Mouse (Mus musculus) bone marrow, adult 2 months (tissue): ENCODE data around the gene Nsmce4a. TPM values are rescaled to one million over a fixed set of nuclear protein-coding genes. Genes with fewer than 3 reads are reported as not detected.

ENCODE experiments used
- H3K27ac ChIP-seq: fragments of 200-500 bp; 2 replicates; pipeline ENCODE4 v1.5.1; 2012; ENCODE audit warnings: low read depth, mild to moderate bottlenecking, control low read depth, inconsistent platforms, low read length; ENCODE audit not compliant: control insufficient read depth, poor library complexity, insufficient read depth
- H3K4me1 ChIP-seq: fragments of 200-500 bp; 2 replicates; pipeline ENCODE4 v1.6.1; 2011; ENCODE audit warnings: low read length; ENCODE audit not compliant: control insufficient read depth, insufficient read depth
- H3K4me3 ChIP-seq: fragments of 200-500 bp; replicated peaks from 2 replicates; pipeline ENCODE3; 2011; ENCODE audit warnings: mild to moderate bottlenecking, low read depth, low read length, control low read depth; ENCODE audit not compliant: control insufficient read depth
- CTCF ChIP-seq: fragments of 200-500 bp; IDR thresholded peaks from 2 replicates; pipeline ENCODE4 v1.5.1; 2011; ENCODE audit warnings: low read length, control low read depth; ENCODE audit not compliant: control insufficient read depth, insufficient read depth
- POLR2A ChIP-seq: fragments of 200-500 bp; IDR thresholded peaks from 2 replicates; pipeline ENCODE4 v1.6.1; 2011; ENCODE audit warnings: low read depth, mild to moderate bottlenecking, control low read depth, low read length, borderline replicate concordance; ENCODE audit not compliant: control insufficient read depth
- WGBS: fragments of 180-500 bp; shearing (Covaris S2); methylation state at CpG from one replicate; pipeline ENCODE4 v1.1.7; 2018; 5-methylcytosine and 5-hydroxymethylcytosine counted together
- polyA plus RNA-seq: library from polyadenylated mRNA; stranded (reverse); fragments of >200 nt; gene quantifications from 2 replicates; pipeline ENCODE4 v1.2.4, GENCODE M21; 2011; ENCODE audit warnings: low replicate concordance; ENCODE audit not compliant: missing spikeins, insufficient read depth, insufficient read length

The Nsmce4a gene
- polyA plus RNA-seq, 1 experiment = 84.2 TPM

DNA sequence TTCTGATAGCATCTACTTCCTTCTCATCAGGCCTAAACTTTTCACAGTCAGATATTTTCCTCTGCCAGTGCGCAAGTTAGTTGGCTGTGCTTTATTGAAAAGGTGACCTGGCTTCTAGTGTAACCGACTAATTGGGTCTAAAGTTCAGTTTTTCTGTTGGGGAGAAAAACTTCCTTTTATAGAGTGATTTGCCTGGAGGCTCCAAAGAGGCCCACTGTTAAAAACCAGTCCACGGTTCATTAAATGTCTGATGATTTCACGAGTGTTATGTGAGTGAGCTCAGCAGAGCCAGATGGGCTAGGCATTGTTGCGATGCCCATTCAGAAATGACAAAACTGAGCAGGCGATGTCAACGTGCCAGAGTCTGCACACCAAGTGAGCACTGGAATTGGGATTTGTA lies 2.4 kb downstream of the Nsmce4a start:
- 81% methylated on average over 7 of the region's 7 CpGs for whole genome bisulfite sequencing

GRCm38 (mm10) chr7:130568783-130569436 lies 4.0 kb downstream of the Nsmce4a start:
- no peak for TF ChIP-seq POLR2A
- no peak for TF ChIP-seq CTCF
- Histone ChIP-seq H3K4me3 (no peak overlapping the region), H3K27ac (no peak overlapping the region), H3K4me1 (no peaks in the 10 kb centered on the region)
- WGBS = 81% methylated on average over 9 of the region's 9 CpGs

More for the DNA sequence above, 2.4 kb downstream of the Nsmce4a start:
- Histone ChIP-seq H3K4me1 (no peaks in the 10 kb centered on the region), H3K4me3 (no peak overlapping the region), H3K27ac (no peak overlapping the region)
- TF ChIP-seq POLR2A (no peak), CTCF (no peak)

GRCm38 (mm10) chr7:130564596-130564995 lies 8.3 kb downstream of the Nsmce4a start:
- TF ChIP-seq CTCF (no peak), POLR2A (no peak)
- WGBS = 45% methylated on average over 3 of the region's 3 CpGs
- H3K4me3 ChIP-seq = no peak overlapping the region
- H3K27ac ChIP-seq = no peak overlapping the region
- H3K4me1 ChIP-seq = no peaks in the 10 kb centered on the region

GRCm38 (mm10) chr7:130563880-130564279 lies 9.0 kb downstream of the Nsmce4a start:
- TF ChIP-seq POLR2A = no peak
- no peak for TF ChIP-seq CTCF
- Histone ChIP-seq H3K27ac (no peak overlapping the region), H3K4me1 (no peaks in the 10 kb centered on the region), H3K4me3 (no peak overlapping the region)
- WGBS = 46% methylated on average over 4 of the region's 4 CpGs

- Histone ChIP-seq H3K27ac (no peak overlapping the region), H3K4me1 (no peaks in the 10 kb centered on the region), H3K4me3 (no peak overlapping the region)
- WGBS = 90% methylated on average over 4 of the region's 4 CpGs
- TF ChIP-seq POLR2A (no peak), CTCF (no peak)
These were observed 9.6 kb downstream of the Nsmce4a start for GRCm38 (mm10) chr7:130563276-130563675.

DNA sequence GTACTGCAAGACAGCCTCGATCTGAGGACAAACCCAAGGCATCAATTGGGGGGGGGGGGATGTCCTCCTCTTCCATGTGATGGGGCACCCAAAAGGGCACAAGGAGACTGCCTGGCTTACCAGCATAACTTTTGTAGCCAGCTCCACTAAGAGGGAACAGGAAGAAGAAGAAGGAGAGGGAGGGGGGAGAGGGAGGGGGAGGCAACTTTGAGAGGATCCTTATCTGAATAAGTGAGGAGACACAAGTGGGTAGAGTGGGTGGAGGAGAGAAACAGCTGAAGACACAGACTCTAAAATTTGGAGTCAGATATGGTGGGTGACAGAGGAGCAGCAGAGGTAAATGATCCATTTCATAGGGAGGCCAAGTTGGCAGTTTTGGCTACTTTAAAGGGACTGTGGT lies 12.0 kb downstream of the Nsmce4a start:
- H3K4me1 ChIP-seq = no peaks in the 10 kb centered on the region
- no peak overlapping the region for H3K4me3 ChIP-seq
- TF ChIP-seq CTCF (no peak), POLR2A (no peak)
- no peak overlapping the region for H3K27ac ChIP-seq
- 40% methylated on average over 1 of the region's 1 CpGs for WGBS

- TF ChIP-seq CTCF (no peak), POLR2A (no peak)
- 73% methylated on average over 4 of the region's 4 CpGs for WGBS
- H3K4me3 ChIP-seq = no peak overlapping the region
- no peak overlapping the region for H3K27ac ChIP-seq
- H3K4me1 ChIP-seq = no peaks in the 10 kb centered on the region
These were observed 14.3 kb downstream of the Nsmce4a start for GRCm38 (mm10) chr7:130558592-130558991.

DNA sequence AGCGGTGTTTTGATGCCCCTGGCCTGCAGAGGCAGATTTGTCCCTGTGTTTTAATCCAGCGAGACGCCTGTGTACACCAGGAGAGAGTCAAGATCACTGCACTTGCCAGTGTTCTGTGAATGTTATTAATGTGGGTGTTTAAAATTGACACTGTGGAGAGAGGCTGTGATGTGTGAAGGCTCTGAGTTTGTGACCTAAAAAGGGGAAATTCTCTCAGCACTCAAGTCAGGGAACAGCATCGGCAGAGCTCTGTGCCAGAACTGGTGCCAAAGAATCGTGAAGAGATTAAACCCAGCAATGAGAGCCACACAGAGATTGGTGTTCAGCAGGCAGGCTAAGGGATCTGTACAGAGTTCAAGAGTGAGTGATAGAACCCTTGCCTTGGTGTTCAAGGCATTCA lies 17.3 kb downstream of the Nsmce4a start:
- TF ChIP-seq POLR2A = no peak
- TF ChIP-seq CTCF = no peak
- Histone ChIP-seq H3K4me1 (no peaks in the 10 kb centered on the region), H3K27ac (no peak overlapping the region), H3K4me3 (no peak overlapping the region)
- WGBS = 72% methylated on average over 5 of the region's 5 CpGs

DNA sequence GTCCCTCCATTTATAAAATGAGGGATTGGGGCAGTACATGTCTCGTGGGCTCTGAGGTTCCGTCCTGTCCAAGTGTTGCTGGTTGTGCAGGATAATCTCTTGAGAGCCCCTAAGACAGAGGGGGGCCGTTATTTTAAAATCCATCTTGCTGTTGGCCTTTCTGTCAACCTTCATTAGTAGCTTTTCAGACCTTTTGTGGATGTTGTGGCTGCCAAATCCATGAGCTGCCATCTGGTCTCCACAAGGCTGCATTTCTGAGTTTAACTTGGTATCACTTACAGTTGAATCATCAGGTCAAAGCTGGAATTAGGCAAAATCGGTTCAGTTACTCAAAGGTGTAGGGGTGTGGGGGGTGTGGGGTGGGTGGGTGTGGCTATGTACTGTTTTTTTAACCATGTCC lies 19.6 kb downstream of the Nsmce4a start:
- H3K4me1 ChIP-seq = no peaks in the 10 kb centered on the region
- no peak overlapping the region for H3K4me3 ChIP-seq
- TF ChIP-seq POLR2A (no peak), CTCF (no peak)
- 78% methylated on average over 4 of the region's 4 CpGs for WGBS
- H3K27ac ChIP-seq = no peak overlapping the region
